Mouse (Mus musculus) spleen, embryonic (tissue): ENCODE measurements around the gene Iqgap2.

ENCODE experiments used
- CTCF ChIA-PET: fragments of 350-600 bp; sonication (Branson Sonifier 250); formaldehyde crosslinking; loops from one replicate; lab custom pipeline; 2022; lab: Charles Lee

Iqgap2 gene

DNA sequence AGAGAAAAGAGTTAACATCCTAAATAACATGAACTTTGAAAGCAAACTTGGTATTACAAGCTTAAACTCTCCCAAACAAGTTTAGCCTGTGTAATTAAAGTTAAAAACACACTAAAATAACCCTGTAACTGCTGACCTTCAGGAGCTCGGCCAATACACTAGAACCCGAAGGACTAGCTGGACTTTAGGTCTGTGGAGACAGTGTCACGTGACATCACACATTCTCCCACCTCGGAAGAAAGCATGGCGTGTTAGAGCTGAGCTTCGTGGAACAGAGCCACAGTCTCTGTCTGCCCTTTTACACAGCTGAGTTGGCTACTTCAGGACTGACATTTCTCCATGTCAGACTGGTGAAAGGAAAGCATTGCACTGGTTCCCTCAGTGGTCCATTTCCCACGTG lies 4.3 kb downstream of the Iqgap2 start:
- CTCF ChIA-PET = no interaction called here

DNA sequence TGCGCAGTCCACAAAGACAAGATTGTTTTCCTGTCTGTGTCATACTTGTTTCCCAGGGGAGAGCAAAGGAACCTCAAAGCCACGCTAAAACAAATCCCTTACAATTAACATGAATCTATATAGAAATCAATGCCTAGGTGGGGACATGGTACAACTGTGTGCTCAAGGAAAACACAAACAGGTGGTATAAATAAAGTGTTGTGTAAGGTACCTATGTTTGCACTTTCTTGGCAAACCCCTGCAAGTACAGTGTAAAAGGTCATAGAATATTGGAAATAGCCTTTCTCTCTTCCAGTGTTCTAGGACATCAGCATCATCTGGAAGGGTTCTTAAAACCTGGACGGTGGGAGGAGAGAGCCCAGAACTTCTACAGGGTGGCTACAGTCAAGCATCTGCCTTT lies 7.3 kb downstream of the Iqgap2 start:
- CTCF ChIA-PET = interaction anchor here (0.6 kb wide), 1 partner anchor 8 kb away, joined by 12 read pairs; no protein-coding TSS in a partner anchor

DNA sequence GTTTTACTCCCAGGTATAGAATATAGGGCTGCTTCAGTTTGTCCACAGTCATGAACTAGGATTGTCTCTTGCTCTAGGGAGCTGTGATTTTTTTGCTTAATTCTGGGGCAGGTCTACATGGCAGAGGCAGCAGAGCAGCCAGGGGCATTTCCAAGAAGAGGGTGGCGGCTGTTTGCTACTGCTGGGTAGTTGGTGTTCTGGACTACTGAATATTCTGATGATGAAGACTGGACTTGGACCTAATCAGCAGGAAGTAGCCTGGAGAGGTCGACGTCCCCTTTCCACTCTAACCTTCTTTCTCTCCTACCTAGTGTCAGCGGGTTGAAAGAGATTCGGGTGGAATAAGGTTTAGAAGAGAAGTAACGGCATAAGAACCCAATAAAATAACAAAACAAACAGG lies 9.7 kb downstream of the Iqgap2 start:
- CTCF ChIA-PET = no interaction called here

DNA sequence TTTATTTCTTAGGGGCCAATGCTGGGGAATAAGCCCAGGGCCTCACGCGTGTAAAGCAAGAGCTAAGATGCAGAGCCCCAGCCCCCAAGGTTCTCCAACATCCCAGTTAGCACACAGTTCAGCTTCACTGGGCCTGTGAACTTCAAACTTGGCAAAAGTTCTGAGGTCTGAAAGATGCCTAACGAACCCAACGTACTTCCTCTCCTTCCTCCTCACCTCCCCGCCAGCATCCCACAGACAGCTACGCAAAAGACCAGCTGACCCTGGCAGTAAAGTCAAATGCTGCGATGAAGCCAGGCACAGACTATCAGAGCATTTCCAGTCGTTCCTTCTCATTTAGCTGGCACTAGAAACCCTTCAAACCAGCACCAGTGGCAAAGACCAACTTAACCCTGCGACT lies 10.3 kb downstream of the Iqgap2 start:
- CTCF ChIA-PET = no interaction called here

DNA sequence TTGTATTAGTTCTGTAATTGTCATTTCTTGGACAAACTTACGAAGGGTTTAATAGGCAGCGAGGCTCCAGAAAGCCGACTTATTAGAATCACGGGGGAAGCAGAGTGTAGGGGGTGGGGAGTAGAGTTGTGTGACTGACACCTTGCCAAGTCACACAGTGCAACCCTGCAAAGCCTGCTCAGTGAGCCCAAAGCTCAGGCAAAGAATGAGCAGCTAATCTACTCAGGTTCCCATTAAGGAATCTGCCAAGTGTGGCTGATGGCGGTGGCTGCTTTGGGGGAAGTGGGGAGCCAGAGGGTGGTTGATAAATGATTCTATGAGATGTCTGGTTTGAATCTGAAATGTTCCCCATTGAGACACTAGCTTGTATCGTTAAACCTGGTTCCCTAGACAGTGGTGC lies 11.1 kb downstream of the Iqgap2 start:
- CTCF ChIA-PET = no interaction called here

GRCm38 (mm10) chr13:95871993-95872392 lies 19.7 kb downstream of the Iqgap2 start:
- CTCF ChIA-PET = no interaction called here

GRCm38 (mm10) chr13:95870626-95871025 lies 21.1 kb downstream of the Iqgap2 start:
- CTCF ChIA-PET = no interaction called here

DNA sequence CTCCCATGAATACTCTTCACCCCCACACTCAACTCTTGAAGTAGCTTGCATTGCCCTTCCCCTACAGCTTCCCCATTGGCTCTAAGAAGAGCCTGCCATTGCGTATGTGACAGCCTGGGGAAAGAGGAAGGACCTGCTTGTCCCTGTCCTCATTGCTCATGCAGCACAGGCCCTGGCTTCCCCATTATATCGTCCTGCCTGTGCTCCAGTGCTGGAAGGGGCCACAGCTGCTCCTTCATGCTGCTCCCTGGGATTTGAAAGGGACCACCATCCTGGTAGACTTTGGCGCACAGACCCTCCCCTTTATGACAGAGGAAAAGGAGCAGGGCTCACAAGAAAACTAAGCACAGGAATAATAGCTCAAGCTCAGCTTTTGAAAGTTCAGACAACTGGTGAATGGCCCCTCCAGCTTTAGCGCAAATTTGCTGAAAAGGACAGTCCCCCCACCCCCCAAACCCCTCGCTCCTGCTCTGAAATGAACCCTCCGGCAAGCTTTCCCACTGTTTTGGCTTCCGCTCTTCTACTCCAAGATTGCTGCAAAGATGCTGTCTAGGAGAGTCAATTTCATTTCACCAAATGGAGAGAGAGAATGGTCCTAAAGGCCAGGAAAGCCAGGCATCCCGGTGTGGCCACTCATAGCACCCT lies 22.7 kb downstream of the Iqgap2 start:
- CTCF ChIA-PET = no interaction called here

GRCm38 (mm10) chr13:95862201-95862600 lies 29.5 kb downstream of the Iqgap2 start:
- CTCF ChIA-PET = no interaction called here

GRCm38 (mm10) chr13:95859271-95859670 lies 32.5 kb downstream of the Iqgap2 start:
- CTCF ChIA-PET = no interaction called here

- CTCF ChIA-PET = no interaction called here
Observed at GRCm38 (mm10) chr13:95858866-95859265, 32.9 kb downstream of the Iqgap2 start.

DNA sequence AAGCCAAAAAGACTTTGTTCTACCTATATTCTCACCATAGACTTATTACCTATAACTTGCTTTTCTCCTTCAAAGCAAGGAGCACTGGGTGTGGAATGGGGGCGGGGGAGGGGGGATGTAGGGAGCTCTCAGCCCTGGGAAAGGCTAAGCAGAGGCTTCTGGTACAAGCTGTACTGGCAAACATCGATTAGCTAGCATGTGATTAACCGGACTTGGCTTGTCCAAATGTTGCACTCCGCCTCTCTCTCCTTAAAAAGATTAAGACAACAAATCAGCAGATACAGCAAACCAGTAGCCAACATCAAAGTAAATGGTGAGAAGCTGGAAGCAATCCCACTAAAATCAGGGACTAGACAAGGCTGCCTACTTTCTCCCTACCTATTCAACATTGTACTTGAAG lies 36.2 kb downstream of the Iqgap2 start:
- CTCF ChIA-PET = no interaction called here

DNA sequence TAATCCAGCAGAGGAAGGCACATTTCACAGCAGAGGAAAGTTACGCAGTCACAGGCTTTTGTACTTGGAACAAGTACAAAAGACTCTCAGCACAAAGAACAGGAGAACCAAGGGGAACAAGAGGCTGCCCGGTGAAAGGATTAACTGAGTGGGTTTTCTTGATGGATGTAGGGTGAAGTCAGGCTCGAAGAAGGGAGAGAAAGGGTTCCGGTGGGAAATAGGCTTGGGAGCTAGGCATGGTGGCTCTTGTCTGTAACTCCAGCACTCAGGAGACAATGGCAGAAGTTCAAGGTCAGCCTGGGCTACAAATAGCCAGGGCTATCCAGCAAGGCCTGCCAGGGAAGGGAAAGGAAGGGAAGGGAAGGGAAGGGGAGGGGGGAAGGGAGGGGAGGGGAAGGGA lies 40.1 kb downstream of the Iqgap2 start:
- CTCF ChIA-PET = interaction anchor here (0.6 kb wide), 1 partner anchor 29 kb away, joined by 3 read pairs; no protein-coding TSS in a partner anchor

GRCm38 (mm10) chr13:95850451-95850850 lies 41.3 kb downstream of the Iqgap2 start:
- CTCF ChIA-PET = no interaction called here

DNA sequence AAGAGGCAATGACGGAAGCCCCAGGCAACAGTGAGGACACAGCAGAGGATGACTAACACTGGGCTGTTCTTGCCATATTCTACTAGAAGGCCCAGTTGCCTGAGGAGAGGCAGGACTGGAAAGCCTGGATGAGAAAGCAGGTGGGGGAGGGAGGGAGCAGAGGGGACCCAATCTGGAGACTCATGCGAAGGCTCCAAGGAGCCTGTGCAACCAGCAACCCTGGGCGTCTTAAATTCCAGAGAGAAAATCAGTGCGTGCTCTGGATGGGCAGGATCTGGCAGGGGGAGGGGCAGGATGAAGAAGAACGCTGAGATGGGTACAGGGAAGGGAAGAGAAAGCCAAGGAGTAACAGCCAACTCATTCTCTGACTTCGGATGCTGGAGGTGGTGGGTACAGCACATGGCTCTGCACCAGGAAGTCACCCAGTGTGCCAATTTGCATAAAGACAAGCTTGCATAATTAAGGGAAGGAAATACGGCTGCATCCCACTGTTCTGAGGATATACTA lies 42.2 kb downstream of the Iqgap2 start:
- CTCF ChIA-PET = no interaction called here

- CTCF ChIA-PET = no interaction called here
Observed at GRCm38 (mm10) chr13:95846364-95846763, 45.4 kb downstream of the Iqgap2 start.

DNA sequence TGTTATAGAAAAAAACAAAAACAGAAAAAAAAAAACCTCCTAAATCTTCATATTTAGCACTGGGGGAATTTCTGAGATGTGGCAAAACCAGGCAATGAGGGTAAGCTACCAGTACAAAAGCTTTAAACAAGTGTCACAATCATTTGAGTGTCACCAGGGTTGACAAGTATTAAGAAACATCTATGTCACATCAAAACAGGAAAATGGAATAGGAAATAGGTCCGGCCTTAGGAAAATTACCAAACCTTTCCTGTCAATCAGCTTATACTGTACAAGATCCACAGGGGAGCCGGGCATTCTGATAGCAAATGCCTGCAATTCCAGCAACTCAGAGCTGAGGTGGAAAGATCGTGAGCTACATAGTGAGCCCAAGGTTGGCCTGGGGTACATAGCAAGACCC lies 46.8 kb downstream of the Iqgap2 start:
- CTCF ChIA-PET = no interaction called here

DNA sequence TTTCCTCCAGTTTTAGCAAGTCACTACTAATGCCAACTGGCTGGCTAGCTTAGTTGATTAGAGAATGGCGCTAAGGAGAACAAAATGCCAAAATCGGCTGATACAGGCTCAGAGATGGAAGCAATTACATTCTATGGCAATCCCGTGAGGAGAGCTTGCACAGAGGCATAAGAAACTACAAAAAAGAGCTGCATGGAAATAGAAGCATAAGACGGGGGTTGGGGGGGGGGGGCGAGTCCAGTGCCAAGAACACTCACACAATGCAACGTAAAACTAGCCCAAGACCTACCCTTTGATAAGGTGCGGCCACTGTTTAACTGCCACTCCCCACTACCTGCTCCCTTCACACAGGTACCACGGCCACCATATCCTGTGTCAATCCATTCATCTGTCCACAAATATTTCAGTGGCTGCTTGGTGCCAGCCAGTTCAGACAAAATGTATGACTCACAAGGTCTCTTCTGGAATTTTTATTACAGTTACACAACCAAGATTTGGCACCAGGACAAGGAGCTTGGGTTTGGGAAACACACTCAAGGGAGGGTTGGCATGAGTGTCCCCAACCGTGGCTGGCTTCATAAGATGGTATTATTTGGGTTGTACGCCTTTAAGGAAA lies 48.2 kb downstream of the Iqgap2 start:
- CTCF ChIA-PET = interaction anchor here (0.6 kb wide), 1 partner anchor 61 kb away, joined by 5 read pairs; no protein-coding TSS in a partner anchor

GRCm38 (mm10) chr13:95842803-95843202 lies 48.9 kb downstream of the Iqgap2 start:
- CTCF ChIA-PET = interaction anchor here (0.6 kb wide), 1 partner anchor 60 kb away, joined by 5 read pairs; no protein-coding TSS in a partner anchor

DNA sequence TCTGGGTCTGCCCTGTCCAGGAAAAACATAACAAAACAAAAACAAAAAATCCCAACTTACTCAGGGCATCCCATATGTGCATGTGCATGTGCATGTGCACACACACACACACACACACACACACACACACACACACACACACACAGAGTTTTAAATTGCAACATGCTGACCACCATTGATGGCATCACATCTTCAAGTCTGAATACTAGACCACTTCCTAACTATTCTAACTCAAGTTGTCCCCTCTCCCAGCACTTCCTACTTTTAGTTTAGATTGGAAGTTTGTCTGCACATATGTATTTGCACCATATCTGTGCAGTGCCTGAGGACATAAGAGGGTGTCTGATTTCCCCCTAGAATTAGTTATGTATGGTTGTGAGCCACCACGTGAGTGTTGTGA lies 49.8 kb downstream of the Iqgap2 start:
- CTCF ChIA-PET = no interaction called here

- CTCF ChIA-PET = no interaction called here
Observed at GRCm38 (mm10) chr13:95836944-95837343, 54.8 kb downstream of the Iqgap2 start.

DNA sequence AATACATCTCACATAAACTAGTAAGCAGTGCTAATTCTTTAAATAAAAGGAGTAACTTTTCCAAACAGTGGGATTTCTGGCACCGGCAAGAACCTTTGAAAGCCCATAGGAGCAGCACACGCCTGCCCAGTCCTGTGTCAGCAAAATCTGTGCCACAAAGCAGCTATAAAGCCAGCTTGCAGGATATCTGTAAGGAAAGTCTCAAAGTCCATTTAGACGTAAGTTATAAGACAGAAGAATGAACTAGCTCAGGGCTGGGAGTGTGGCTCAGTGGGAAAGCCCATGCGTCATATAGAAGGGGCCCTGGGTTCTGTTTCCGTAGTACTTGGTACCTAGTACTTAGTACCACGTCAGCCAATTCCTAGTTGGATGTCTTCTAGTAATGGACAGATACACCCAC lies 58.2 kb downstream of the Iqgap2 start:
- CTCF ChIA-PET = interaction anchor here (0.7 kb wide), 1 partner anchor 99 kb away, joined by 3 read pairs; no protein-coding TSS in a partner anchor

GRCm38 (mm10) chr13:95832712-95833111 lies 59.0 kb downstream of the Iqgap2 start:
- CTCF ChIA-PET = interaction anchor here (0.7 kb wide), 1 partner anchor 98 kb away, joined by 3 read pairs; no protein-coding TSS in a partner anchor
